Mouse (Mus musculus) heart, postnatal 36 days (tissue): ENCODE results near the gene Gdf15. TPM values are rescaled to one million over a fixed set of nuclear protein-coding genes. Genes with fewer than 3 reads are reported as not detected.
A peak's percentile ranks its signal among the peaks of the same experiment; 100 is the strongest.

Experiments
- DNase-seq, 2 experiments: peaks; one replicate each; pipeline ENCODE4 v3.0.0; 2021 to 2022
- intact Hi-C: fragments of 180-260 bp; cut with DNase I; formaldehyde crosslinking; loops from one replicate; pipeline ENCODE4 v1.15.1; 2025
- total RNA-seq, 2 experiments: library from RNA; stranded (reverse); gene quantifications; 2 replicates each; pipeline ENCODE4 v1.2.3; 2021

The Gdf15 gene
- total RNA-seq, 2 experiments from 2014 or later = 0.22 to 1.6 TPM

GRCm38 (mm10) chr8:70631436-70631835 is 820 bp downstream of the Gdf15 start:
- intact Hi-C loops = no loop called here

GRCm38 (mm10) chr8:70630532-70631381 is 1.5 kb downstream of the Gdf15 start:
- intact Hi-C loops = loop anchor here (1.0 kb wide), 2 partner anchors 23 to 70 kb away; no protein-coding TSS in a partner anchor
- peak; percentile 57 to 61 for DNase-seq

More at GRCm38 (mm10) chr8:70631436-70631835, 820 bp downstream of the Gdf15 start:
- peak in 1 of 2 experiments; percentile 41 for DNase-seq

GRCm38 (mm10) chr8:70629574-70630531 is 2.4 kb downstream of the Gdf15 start:
- DNase-seq = peak; percentile 93 to 96
- intact Hi-C loops = loop anchor here (1.0 to 2.0 kb wide), 3 partner anchors 17 to 70 kb away; no protein-coding TSS in a partner anchor

- intact Hi-C loops = loop anchor here (2.0 kb wide), 1 partner anchor 16 kb away; no protein-coding TSS in a partner anchor
These were observed 3.2 kb downstream of the Gdf15 start for GRCm38 (mm10) chr8:70628986-70629490.

GRCm38 (mm10) chr8:70627041-70627440 is 5.2 kb downstream of the Gdf15 start:
- no peak for DNase-seq
- intact Hi-C loops = no loop called here

More at GRCm38 (mm10) chr8:70628986-70629490, 3.2 kb downstream of the Gdf15 start:
- no peak for DNase-seq

GRCm38 (mm10) chr8:70625104-70625503 is 7.2 kb downstream of the Gdf15 start:
- intact Hi-C loops = no loop called here
- peak; percentile 70 to 72 for DNase-seq

- intact Hi-C loops = no loop called here
These were observed 10.0 kb downstream of the Gdf15 start for GRCm38 (mm10) chr8:70622220-70622619.

GRCm38 (mm10) chr8:70618888-70619334 is 13.3 kb downstream of the Gdf15 start:
- intact Hi-C loops = no loop called here
- peak in 1 of 2 experiments; percentile 64 for DNase-seq

More at GRCm38 (mm10) chr8:70622220-70622619, 10.0 kb downstream of the Gdf15 start:
- DNase-seq = no peak

- intact Hi-C loops = no loop called here
These were observed 14.3 kb downstream of the Gdf15 start for GRCm38 (mm10) chr8:70617985-70618384.

GRCm38 (mm10) chr8:70616645-70617044 is 15.6 kb downstream of the Gdf15 start:
- peak in 1 of 2 experiments; percentile 36 for DNase-seq
- intact Hi-C loops = no loop called here

More at GRCm38 (mm10) chr8:70617985-70618384, 14.3 kb downstream of the Gdf15 start:
- DNase-seq = no peak

- intact Hi-C loops = no loop called here
- no peak for DNase-seq
These were observed 16.4 kb downstream of the Gdf15 start, which contains the start of gene Lrrc25 for GRCm38 (mm10) chr8:70615894-70616293. Lrrc25 (plus strand) TSS chr8:70616155.

- no peak for DNase-seq
- intact Hi-C loops = no loop called here
These were observed 17.0 kb downstream of the Gdf15 start for GRCm38 (mm10) chr8:70615281-70615680.

GRCm38 (mm10) chr8:70614469-70614868 is 17.8 kb downstream of the Gdf15 start:
- intact Hi-C loops = loop anchor here (5.0 kb wide), 2 partner anchors 38 to 138 kb away; partner anchors contain the start of gene Rab3a
- no peak for DNase-seq

GRCm38 (mm10) chr8:70613763-70614162 is 18.5 kb downstream of the Gdf15 start:
- DNase-seq = no peak
- intact Hi-C loops = loop anchor here (2.0 to 5.0 kb wide), 3 partner anchors 15 to 139 kb away; partner anchors contain the start of gene Rab3a

- intact Hi-C loops = loop anchor here (1.0 to 5.0 kb wide), 5 partner anchors 17 to 140 kb away; partner anchors contain the start of genes Jund and Rab3a
These were observed 20.4 kb downstream of the Gdf15 start for GRCm38 (mm10) chr8:70611849-70612248.

GRCm38 (mm10) chr8:70610796-70611771 is 21.2 kb downstream of the Gdf15 start:
- intact Hi-C loops = loop anchor here (1.0 to 5.0 kb wide), 4 partner anchors 41 to 141 kb away; partner anchors contain the start of genes Jund and Rab3a
- DNase-seq = peak; percentile 91 to 95

More at GRCm38 (mm10) chr8:70611849-70612248, 20.4 kb downstream of the Gdf15 start:
- peak; percentile 94 to 96 for DNase-seq

- DNase-seq = peak; percentile 88
- intact Hi-C loops = loop anchor here (2.0 to 5.0 kb wide), 3 partner anchors 42 to 142 kb away; partner anchors contain the start of gene Rab3a
These were observed 22.1 kb downstream of the Gdf15 start for GRCm38 (mm10) chr8:70609849-70610795.
